Mouse (Mus musculus) left cerebral cortex, postnatal 10 days (tissue): ENCODE results near the gene Olfr287. TPM values are rescaled to one million over a fixed set of nuclear protein-coding genes. Genes with fewer than 3 reads are reported as not detected.
A peak's percentile ranks its signal among the peaks of the same experiment; 100 is the strongest.

ENCODE experiments used
- DNase-seq, 2 experiments: peaks; one replicate each; pipeline ENCODE4 v3.0.0; 2021 to 2022; ENCODE audit warnings: low spot score in 2 of 2, mixed read lengths in 1 of 2; ENCODE audit errors: extremely low spot score in 1 of 2
- intact Hi-C: fragments of 180-260 bp; cut with DNase I; formaldehyde crosslinking; loops from one replicate; pipeline ENCODE4 v1.15.1; 2025
- total RNA-seq, 2 experiments: library from RNA; stranded (reverse); gene quantifications; 2 replicates each; pipeline ENCODE4 v1.2.3; 2021

Olfr287 gene
- total RNA-seq, 2 experiments from 2014 or later: 1.6 TPM; not detected in 1

DNA sequence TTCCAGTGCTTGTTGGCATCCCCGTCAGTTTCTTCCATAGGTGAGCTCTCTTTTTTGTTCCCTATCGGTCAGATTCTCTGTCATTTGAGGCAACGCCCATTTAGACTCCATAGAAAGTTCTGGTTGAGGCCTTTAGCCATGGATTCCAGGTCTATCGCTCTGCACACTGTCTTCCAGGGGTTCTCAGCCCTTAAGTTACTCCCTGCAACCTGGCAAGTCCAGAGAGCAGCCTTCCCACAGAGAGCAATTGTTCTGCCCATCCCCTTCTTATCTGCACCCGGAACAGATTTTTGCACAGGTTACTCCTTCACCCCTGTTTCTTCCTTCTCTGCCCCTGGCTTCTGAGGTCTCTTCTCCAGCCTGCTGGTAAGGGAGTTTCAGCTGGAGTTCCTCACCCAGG, 48.7 kb downstream of the Olfr287 start:
- DNase-seq: no peak
- intact Hi-C loops: loop anchor here (5.0 kb wide), 1 partner anchor 80 kb away; the partner anchor contains the start of genes Pfkm and Senp1

DNA sequence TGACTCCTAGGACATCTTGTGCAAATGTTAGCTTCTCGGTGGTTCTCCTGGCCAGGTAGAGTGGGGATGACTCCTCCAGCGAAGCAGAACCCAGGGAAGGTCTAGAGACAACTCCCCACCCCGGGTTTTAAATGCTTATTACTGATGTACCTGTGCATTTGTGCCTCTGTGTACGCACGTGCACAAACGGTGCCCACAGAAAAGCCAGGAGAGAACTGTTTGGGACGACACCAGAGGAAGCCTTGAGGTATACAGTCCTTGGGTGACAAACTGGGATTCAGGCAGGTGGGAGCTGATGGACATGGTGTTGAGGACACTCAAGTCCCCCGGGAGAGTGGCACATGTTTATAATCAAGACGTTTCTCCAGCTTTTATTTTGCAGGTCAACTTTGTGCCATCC, 49.9 kb downstream of the Olfr287 start:
- no peak for DNase-seq
- intact Hi-C loops: loop anchor here (5.0 kb wide), 1 partner anchor 79 kb away; the partner anchor contains the start of genes Pfkm and Senp1

DNA sequence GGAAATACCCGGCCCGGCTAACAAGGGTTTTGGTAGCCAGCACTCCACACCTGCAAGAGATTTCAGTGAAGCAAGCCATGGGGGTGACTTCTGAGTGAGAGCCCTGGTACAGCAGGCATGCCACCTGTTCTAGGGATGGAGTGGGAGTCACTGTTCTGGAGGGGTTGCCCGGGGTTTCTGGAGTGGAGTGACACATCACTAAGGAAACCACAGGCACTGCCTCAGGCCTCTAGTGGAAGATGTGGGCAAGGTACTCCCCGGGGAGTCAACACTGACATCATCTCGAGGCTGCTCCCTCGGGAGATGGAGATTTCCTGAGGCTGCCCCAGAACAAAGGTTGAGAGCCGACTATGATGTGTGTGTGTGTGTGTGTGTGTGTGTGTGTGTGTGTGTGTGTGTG, 50.5 kb downstream of the Olfr287 start:
- intact Hi-C loops: loop anchor here (5.0 kb wide), 1 partner anchor 78 kb away; the partner anchor contains the start of genes Pfkm and Senp1
- DNase-seq: peak; percentile 61 to 70

DNA sequence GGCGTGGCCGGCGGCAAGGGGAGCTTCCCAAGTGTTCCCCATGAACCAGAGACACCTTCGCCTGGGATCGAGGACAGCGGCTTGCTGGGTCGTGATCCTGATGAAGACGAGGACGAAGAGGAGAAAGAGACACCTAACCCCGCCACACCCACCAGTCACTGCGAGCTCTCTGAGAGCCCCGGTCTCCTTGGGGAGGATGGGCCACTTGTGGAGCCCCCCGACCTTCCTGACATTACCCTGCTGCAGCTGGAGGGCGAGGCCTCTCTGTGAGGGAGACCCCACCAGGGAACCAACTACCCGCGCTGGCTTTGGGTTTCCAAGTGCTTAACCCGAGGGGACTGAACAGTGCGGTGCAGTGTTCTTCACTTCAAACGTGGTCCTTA, 52.2 kb downstream of the Olfr287 start:
- intact Hi-C loops: no loop called here
- no peak for DNase-seq

DNA sequence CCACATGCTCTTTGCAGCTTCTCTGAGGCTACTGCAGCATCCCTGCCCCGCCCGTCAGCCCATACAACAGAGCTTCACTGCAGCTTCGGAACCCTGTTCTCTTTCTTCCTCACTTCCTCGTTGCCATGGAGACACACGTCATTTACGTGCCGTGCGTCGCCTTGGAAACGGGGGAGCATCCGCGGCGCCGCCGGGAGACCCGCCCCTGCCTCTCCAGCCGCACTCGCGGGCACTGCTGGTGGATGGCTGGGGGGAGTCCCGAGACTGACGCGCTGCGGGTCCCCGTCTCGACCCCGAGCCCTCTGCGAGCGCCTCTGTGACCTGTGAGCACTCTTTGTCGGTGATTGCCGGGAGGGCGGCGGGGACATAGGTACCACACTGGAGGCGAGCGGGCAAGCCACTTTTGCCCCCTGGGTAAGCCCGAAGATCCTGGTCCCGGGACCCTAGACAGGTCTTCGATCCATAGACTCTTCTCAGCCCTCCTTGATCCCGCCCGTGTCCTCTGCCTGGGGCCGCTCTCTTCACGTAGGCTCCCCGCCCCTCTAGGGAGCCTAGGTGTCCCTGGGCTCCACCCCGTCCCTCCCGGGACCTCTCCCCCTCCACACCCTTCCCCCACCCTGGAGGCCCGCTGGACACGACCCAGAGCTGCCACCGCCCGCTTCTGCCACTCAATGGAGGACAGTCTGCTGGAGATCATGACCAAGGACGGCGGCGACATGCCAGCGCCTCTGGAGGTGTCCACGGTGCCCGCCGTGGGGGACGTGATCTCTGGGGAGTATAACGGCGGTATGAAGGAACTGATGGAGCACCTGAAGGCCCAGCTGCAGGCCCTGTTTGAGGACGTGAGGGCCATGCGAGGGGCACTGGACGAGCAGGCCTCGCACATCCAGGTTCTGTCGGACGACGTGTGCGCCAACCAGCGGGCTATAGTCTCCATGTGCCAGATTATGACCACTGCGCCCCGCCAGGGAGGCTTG, 52.9 kb downstream of the Olfr287 start:
- peak; percentile 91 to 93 for DNase-seq
- intact Hi-C loops: no loop called here

DNA sequence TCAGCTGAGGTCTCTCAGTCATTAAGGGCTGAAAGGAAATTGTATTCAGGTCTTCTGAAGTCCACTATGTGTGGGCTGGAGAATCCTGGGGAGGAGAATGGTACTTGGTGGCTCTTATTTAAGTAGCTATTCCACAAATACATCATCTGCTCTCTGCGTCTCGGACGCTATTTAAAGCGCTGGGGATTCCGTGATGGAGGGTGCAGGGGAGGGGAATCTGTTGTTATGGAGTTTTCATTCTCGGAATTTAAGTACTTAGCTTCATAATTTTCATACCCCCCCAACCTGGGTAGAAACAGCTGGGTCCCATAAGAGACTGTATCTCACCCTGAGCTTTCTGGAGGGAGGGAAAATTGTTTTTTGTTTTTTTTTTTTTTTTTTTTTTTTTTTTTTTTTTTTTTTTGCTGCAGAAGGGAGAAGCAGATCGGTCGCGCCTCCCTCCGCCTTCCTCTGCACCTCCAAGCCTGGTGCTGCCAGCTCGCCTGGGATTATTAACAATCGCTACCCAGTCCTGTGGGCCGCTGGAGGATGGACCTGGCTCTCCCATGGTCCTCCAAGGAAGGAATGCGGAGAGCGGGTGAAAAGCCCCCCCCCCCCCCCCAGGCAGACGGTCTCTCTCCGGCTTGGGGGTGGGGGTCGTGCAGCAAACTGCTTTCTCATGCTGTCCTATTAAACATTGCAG, 53.8 kb downstream of the Olfr287 start, which contains the start of gene Ccdc184:
Gene Ccdc184, plus strand, starts transcription at position 196 of the 682 bp plus-strand sequence.
- intact Hi-C loops: no loop called here
- peak in 1 of 2 experiments; percentile 31 for DNase-seq

DNA sequence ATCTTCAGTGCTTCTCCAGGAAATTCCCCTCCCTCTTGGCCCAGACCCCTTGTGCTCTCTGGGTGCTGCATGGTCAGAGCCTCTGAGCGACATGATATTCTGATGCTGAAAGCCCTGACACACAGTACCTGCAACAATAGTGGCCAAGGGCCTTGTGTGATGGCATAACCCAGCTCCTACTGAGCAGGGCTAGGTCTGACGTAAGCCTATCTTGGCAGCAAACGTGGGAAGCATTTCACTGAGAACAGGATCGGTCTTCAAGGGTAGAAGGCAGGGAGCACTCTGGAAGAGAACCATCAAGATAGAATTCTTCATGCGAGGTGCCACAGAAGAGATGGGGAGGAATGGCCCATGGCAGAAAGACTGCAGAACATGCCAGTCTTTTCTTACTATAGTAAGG, 55.3 kb downstream of the Olfr287 start, which contains the start of gene Asb8:
Gene Asb8, minus strand, starts transcription at position 101 of the 400 bp plus-strand sequence.
- intact Hi-C loops: no loop called here
- DNase-seq: no peak

DNA sequence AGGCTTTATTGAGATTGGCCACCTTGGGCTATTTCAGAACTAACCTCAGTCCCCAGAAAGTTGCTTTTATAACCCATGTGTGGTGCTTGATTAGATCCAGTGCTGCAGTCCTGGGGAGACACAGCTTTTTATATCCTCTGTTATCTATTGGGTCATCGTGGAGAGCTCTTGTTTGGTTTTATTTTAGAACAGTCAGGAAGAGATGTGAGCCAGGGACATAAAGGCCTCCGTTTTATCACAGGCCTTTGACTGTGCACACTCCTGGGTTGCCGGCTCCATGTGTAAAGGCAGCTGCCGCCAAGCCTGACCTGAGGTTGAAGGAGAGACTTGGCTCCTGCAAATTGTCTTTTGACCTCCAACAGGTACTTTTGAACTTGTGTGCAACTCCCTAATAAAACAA, 58.3 kb downstream of the Olfr287 start:
- no peak for DNase-seq
- intact Hi-C loops: no loop called here

DNA sequence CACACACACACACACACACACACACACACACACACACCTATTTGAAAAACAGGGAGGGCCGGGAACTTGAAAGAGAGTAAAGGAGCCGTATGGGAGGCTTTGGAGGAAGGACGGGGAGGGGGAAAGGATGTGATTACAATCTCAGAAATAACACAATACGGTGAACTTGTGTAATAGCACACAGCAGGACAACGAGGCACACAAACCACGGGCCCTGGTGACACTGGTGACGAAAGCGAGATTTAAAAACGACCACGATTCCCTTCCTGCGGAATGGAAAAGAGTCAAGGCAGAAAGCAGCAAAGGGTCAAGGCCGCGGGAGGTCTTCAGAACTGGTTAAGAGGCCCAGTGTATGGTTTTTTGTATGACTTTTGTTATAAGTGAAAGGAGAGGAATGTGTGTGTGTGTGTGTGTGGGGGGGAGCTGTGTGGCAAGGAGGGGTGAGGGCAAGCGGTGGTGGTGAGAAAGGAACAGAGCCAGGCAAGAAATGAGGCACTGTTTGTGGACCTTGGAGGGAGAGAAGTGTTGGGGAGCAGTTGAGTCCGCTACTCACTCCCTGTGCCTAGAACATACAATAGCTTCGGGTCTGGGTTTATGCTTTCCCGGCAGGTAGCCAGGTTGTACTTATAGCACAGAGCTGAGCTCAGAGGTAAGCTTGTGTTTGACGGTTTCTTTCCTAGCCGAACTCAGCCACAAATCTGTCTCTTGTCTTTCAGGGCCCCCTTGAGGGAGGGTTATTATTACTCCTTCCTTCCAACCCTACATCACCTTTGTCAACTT, 59.6 kb downstream of the Olfr287 start:
- intact Hi-C loops: no loop called here
- DNase-seq: no peak

DNA sequence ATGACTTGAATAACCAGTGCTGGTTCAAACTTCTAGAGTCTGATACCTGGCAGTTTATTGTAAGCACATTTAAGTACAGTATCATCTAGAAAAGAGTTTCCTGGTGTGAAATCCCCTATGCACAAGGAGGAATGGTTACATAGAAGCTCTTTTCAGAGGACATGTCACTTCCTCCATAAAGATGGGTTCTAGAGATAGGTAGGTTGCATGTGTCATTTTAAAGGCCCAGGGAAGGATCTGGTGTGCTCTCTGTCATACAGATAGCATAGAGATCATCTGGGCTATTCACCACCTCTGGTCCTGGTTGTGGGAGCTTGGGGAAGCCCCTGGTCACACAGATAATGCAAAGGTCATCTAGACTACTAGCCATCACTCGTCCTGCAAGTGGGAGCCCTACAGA, 63.6 kb downstream of the Olfr287 start:
- no peak for DNase-seq
- intact Hi-C loops: no loop called here

Other genes with a start within 250 kb of the Olfr287 start
- gene Col2a1, start 216.4 kb downstream of the Olfr287 start, total RNA-seq: 1 to 10 TPM in 1 of 2 experiments, under 1 TPM in 1; 0.63 to 1.1 TPM
- 100 to 1,000 TPM; 267 to 286 TPM for gene Pfkm, start 128.5 kb downstream of the Olfr287 start, total RNA-seq
- gene Senp1, start 127.3 kb downstream of the Olfr287 start, total RNA-seq: 10 to 100 TPM; 13.6 to 14.1 TPM
- gene Asb8, start 55.4 kb downstream of the Olfr287 start, total RNA-seq: 10 to 100 TPM; 36.2 to 41.8 TPM
- 10 to 100 TPM; 43.7 to 49.0 TPM for gene Ccdc184, start 53.9 kb downstream of the Olfr287 start, total RNA-seq
- not detected for gene Olfr288, start 25.5 kb downstream of the Olfr287 start, total RNA-seq
- not detected for gene Gm44579, start 79 bp downstream of the Olfr287 start, total RNA-seq
- gene Olfr286, start 13.4 kb upstream of the Olfr287 start, total RNA-seq: not detected
- not detected for gene H1fnt, start 36.2 kb upstream of the Olfr287 start, total RNA-seq
- gene Zfp641, start 75.1 kb upstream of the Olfr287 start, total RNA-seq: 1 to 10 TPM; 8.7 to 8.9 TPM
- not detected for gene Olfr285, start 96.3 kb upstream of the Olfr287 start, total RNA-seq
- gene Olfr284, start 119.9 kb upstream of the Olfr287 start, total RNA-seq: not detected
- gene Olfr283, start 159.9 kb upstream of the Olfr287 start, total RNA-seq: not detected
- not detected for gene Olfr282, start 210.2 kb upstream of the Olfr287 start, total RNA-seq
- gene Olfr281, start 231.5 kb upstream of the Olfr287 start, total RNA-seq: not detected
- gene OR5BS1P, start 248.8 kb upstream of the Olfr287 start, total RNA-seq: not detected